Mouse (Mus musculus) kidney, adult 2 months (tissue): Measurements from ENCODE around the gene Ap3d1. TPM values are rescaled to one million over a fixed set of nuclear protein-coding genes. Genes with fewer than 3 reads are reported as not detected.

Experiments
- DNase-seq: peaks from one replicate; pipeline ENCODE4 v3.0.0; 2021
- H3K27ac ChIP-seq: fragments of 200-500 bp; 2 replicates; pipeline ENCODE4 v1.5.1; 2012; ENCODE audit warnings: low read depth, low read length, control low read depth, inconsistent platforms; ENCODE audit not compliant: insufficient read depth
- H3K27me3 ChIP-seq: fragments of 200-500 bp; replicated peaks from 2 replicates; pipeline ENCODE4 v1.6.1; 2012; ENCODE audit warnings: mild to moderate bottlenecking, moderate library complexity, low read length, inconsistent platforms; ENCODE audit not compliant: control insufficient read depth, insufficient read depth
- H3K36me3 ChIP-seq: fragments of 200-500 bp; 2 replicates; pipeline ENCODE4 v1.6.1; 2012; ENCODE audit warnings: mild to moderate bottlenecking, moderate library complexity, low read length, inconsistent platforms; ENCODE audit not compliant: control insufficient read depth, insufficient read depth
- H3K4me1 ChIP-seq: fragments of 200-500 bp; 2 replicates; pipeline ENCODE4 v1.6.1; 2011; ENCODE audit warnings: low read length; ENCODE audit not compliant: control insufficient read depth, insufficient read depth
- H3K4me3 ChIP-seq: fragments of 200-500 bp; 2 replicates; pipeline ENCODE4 v1.5.1; 2011; ENCODE audit warnings: mild to moderate bottlenecking, low read depth, low read length, control low read depth; ENCODE audit not compliant: insufficient read depth
- CTCF ChIP-seq: fragments of 200-500 bp; conservative IDR thresholded peaks from 2 replicates; pipeline ENCODE4 v1.5.1; 2011; ENCODE audit warnings: low read depth, mild to moderate bottlenecking, control low read depth, low read length, moderate library complexity, mixed read lengths; ENCODE audit not compliant: insufficient read depth, insufficient read length
- POLR2A ChIP-seq: fragments of 200-500 bp; IDR thresholded peaks from one replicate; pipeline ENCODE4 v1.6.1; 2011; ENCODE audit warnings: low read depth, low read length, control low read depth
- WGBS: fragments of 180-500 bp; shearing (Covaris S2); methylation state at CpG from one replicate; pipeline ENCODE4 v1.1.7; 2018; 5-methylcytosine and 5-hydroxymethylcytosine counted together
- polyA plus RNA-seq: library from polyadenylated mRNA; depleted of rRNA; stranded (reverse); fragments of >200 nt; gene quantifications from 2 replicates; pipeline ENCODE4 v1.2.3, GENCODE M21; 2012; rRNA removed

The Ap3d1 gene
- polyA plus RNA-seq, 1 experiment = 87.7 TPM

DNA sequence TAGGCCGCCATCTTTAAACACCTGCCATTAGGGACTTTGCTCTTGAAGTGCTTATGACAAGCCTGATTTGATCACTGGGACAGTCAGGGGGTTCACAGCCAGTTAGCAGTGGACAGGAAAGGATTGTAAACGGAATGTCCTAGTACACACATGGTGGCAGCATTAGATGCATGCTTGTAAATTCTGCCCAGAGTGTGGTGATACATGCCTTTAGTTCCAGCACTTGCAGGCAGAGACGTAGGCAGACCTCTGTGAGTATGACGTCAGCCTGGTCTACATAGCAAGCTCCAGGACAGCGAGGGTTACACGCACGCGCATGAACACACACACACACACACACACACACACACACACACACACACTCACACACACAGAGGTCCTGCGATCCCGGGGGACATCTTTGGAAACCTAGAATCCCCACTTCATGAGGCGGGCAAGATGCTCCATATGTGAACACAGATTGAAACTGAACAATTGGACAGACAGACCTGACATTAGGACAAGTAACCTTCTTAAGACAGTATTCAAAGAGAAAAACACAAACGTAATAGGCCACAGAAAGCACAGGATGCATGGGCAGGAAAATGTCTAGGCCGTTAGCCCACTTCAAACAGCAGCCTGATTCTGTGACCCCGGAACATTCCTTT, 83.7 kb downstream of the Ap3d1 start:
- TF ChIP-seq CTCF (no peak), POLR2A (no peak)
- H3K27ac ChIP-seq = no peak overlapping the region
- no peaks in the 10 kb centered on the region for H3K27me3 ChIP-seq
- H3K36me3 ChIP-seq = no peaks in the 10 kb centered on the region
- H3K4me3 ChIP-seq = no peak overlapping the region
- 72% methylated on average over 14 of the region's 14 CpGs for WGBS
- no peak for DNase-seq
- H3K4me1 ChIP-seq = peaks cover 41% of the 10 kb centered on the region

Other genes with a start within 250 kb of the Ap3d1 start
- 0.03 TPM in 1 of 2 replicates, not detected in the other for gene Onecut3, start 247.4 kb downstream of the Ap3d1 start, polyA plus RNA-seq
- gene Atp8b3, start 203.1 kb downstream of the Ap3d1 start, polyA plus RNA-seq = 0.17 and 0.46 TPM in 2 replicates
- 28.7 and 37.9 TPM in 2 replicates for gene Rexo1, start 180.7 kb downstream of the Ap3d1 start, polyA plus RNA-seq
- 8.7 and 10.7 TPM in 2 replicates for gene Klf16, start 164.9 kb downstream of the Ap3d1 start, polyA plus RNA-seq
- 175 and 221 TPM in 2 replicates for gene Abhd17a, start 151.9 kb downstream of the Ap3d1 start, polyA plus RNA-seq
- gene Scamp4, start 139.4 kb downstream of the Ap3d1 start, polyA plus RNA-seq = 96.0 and 98.2 TPM in 2 replicates
- 3.4 and 4.4 TPM in 2 replicates for gene Adat3, start 139.4 kb downstream of the Ap3d1 start, polyA plus RNA-seq
- gene Gm49322, start 136.2 kb downstream of the Ap3d1 start, polyA plus RNA-seq = 0.91 and 1.6 TPM in 2 replicates
- 166 and 193 TPM in 2 replicates for gene Csnk1g2, start 119.4 kb downstream of the Ap3d1 start, polyA plus RNA-seq
- 77.7 and 80.7 TPM in 2 replicates for gene Btbd2, start 85.2 kb downstream of the Ap3d1 start, polyA plus RNA-seq
- gene Mknk2, start 64.2 kb downstream of the Ap3d1 start, polyA plus RNA-seq = 163 and 210 TPM in 2 replicates
- gene Mob3a, start 40.3 kb downstream of the Ap3d1 start, polyA plus RNA-seq = 14.3 and 19.5 TPM in 2 replicates
- gene Izumo4, start 40.1 kb downstream of the Ap3d1 start, polyA plus RNA-seq = 36.8 and 39.5 TPM in 2 replicates
- 18.4 and 19.5 TPM in 2 replicates for gene Dot1l, start 12.9 kb upstream of the Ap3d1 start, polyA plus RNA-seq
- gene Sf3a2, start 55.9 kb upstream of the Ap3d1 start, polyA plus RNA-seq = 22.6 and 23.1 TPM in 2 replicates
- 36.9 and 39.3 TPM in 2 replicates for gene Plekhj1, start 56.4 kb upstream of the Ap3d1 start, polyA plus RNA-seq
- 0.17 and 0.23 TPM in 2 replicates for gene Amh, start 63.0 kb upstream of the Ap3d1 start, polyA plus RNA-seq
- gene Jsrp1, start 71.2 kb upstream of the Ap3d1 start, polyA plus RNA-seq = 0.20 and 3.2 TPM in 2 replicates
- 1,045 and 1,074 TPM in 2 replicates for gene Oaz1, start 84.4 kb upstream of the Ap3d1 start, polyA plus RNA-seq
- gene Lingo3, start 101.8 kb upstream of the Ap3d1 start, polyA plus RNA-seq = 0.03 and 0.09 TPM in 2 replicates
- 79.0 and 98.1 TPM in 2 replicates for gene Lsm7, start 112.9 kb upstream of the Ap3d1 start, polyA plus RNA-seq
- gene Sppl2b, start 113.0 kb upstream of the Ap3d1 start, polyA plus RNA-seq = 58.2 and 88.0 TPM in 2 replicates
- gene Tmprss9, start 129.6 kb upstream of the Ap3d1 start, polyA plus RNA-seq = 0.33 and 0.52 TPM in 2 replicates
- 375 and 474 TPM in 2 replicates for gene Timm13, start 158.7 kb upstream of the Ap3d1 start, polyA plus RNA-seq
- 8.5 and 10.1 TPM in 2 replicates for gene Lmnb2, start 176.0 kb upstream of the Ap3d1 start, polyA plus RNA-seq
- 10.1 and 11.3 TPM in 2 replicates for gene Gadd45b, start 187.8 kb upstream of the Ap3d1 start, polyA plus RNA-seq